Mouse (Mus musculus) intestine, embryonic 16.5 days (tissue): ENCODE results near the gene Wdr74. TPM values are rescaled to one million over a fixed set of nuclear protein-coding genes. Genes with fewer than 3 reads are reported as not detected.

Experiments
- ATAC-seq: fragments of 200-750 bp; cut with Nextera tagmentation; 2 replicates; pipeline ENCODE4 v1.8.0; 2017; ENCODE audit warnings: moderate TSS enrichment, moderate library complexity
- H3K27ac ChIP-seq: fragments of 300-500 bp; sonication (generic); 2 replicates; pipeline ENCODE4 v1.5.1; 2014; ENCODE audit warnings: mild to moderate bottlenecking, low read length
- H3K27me3 ChIP-seq: fragments of 300-500 bp; sonication (generic); replicated peaks from 2 replicates; pipeline ENCODE4 v1.6.1; 2014; ENCODE audit warnings: low read length, control low read depth, mixed read lengths; ENCODE audit not compliant: control insufficient read depth, insufficient read depth
- H3K36me3 ChIP-seq: fragments of 300-500 bp; sonication (generic); 2 replicates; pipeline ENCODE4 v1.6.1; 2014; ENCODE audit warnings: low read length, control low read depth; ENCODE audit not compliant: control insufficient read depth, insufficient read depth
- H3K4me1 ChIP-seq: fragments of 300-500 bp; sonication (generic); 2 replicates; pipeline ENCODE4 v1.6.1; 2014; ENCODE audit warnings: low read length, control low read depth, mixed read lengths; ENCODE audit not compliant: control insufficient read depth, insufficient read depth
- H3K4me2 ChIP-seq: fragments of 300-500 bp; sonication (generic); 2 replicates; pipeline ENCODE4 v1.6.1; 2014; ENCODE audit warnings: low read depth, low read length, control low read depth
- H3K4me3 ChIP-seq: fragments of 300-500 bp; sonication (generic); 2 replicates; pipeline ENCODE4 v1.5.1; 2014; ENCODE audit warnings: mild to moderate bottlenecking, low read length
- H3K9ac ChIP-seq: fragments of 300-500 bp; sonication (generic); 2 replicates; pipeline ENCODE4 v1.6.1; 2014; ENCODE audit warnings: low read depth, low read length
- H3K9me3 ChIP-seq: fragments of 300-500 bp; sonication (generic); 2 replicates; pipeline ENCODE4 v1.6.1; 2016; ENCODE audit warnings: low read length, control low read depth; ENCODE audit not compliant: control insufficient read depth
- whole genome bisulfite sequencing: fragments of 180-500 bp; shearing (Covaris S2); extraction: QIAGEN DNeasy Blood & Tissue Kit; methylation state at CpG from one replicate; pipeline ENCODE4 v1.1.7; 2014; 5-methylcytosine and 5-hydroxymethylcytosine counted together
- microRNA-seq: library from miRNA; unstranded; fragments of <30 nt; microRNA quantifications from one replicate; pipeline ENCODE4, GENCODE M21; 2016
- polyA plus RNA-seq: library from polyadenylated mRNA; unstranded; fragments of >200 nt; fragmentation: Nextera tagmentation; extraction: Ambion mirVana; gene quantifications from 2 replicates; pipeline ENCODE4 v1.2.1, GENCODE M21; 2015

The Wdr74 gene
- polyA plus RNA-seq, 1 experiment from 2014 or later, result 88.7 TPM

DNA sequence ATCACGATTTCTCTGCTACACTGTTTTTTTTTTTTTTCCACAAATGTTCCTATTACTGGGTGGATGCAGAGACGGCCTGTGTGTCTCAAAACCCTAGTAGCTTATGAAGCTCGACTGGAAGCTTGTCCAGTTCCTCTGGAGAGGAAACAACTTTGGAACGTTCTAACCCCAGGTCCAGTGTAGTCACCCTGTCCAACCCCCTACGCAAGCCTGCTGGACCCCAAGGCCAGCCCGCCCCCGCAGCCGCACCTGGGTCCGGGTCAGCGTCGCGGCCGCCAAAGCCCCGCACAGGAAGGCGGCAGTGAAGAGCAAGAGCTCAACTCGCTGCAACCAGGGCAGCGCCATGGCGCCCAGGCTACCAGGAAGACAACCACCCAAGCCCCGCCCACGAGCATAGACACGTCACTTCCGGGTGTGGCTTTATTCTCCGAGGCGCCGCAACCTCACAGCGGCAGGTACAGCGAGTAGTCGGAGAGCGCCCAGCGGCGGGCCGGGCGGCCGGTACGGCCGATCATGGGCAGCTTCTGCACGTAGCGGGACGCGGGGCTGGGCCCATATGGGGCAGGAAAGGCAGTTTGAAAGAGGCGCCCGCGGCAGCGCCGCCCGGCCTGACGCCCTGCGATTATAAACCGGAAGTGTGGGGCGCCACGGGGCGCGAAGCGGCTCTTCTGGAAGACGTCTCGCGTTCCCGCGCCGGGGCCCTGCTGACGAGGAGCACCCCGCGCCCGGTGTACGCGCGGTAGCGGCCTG lies 38.6 kb downstream of the Wdr74 start, which contains the start of gene Tmem179b:
Tmem179b (minus strand) TSS at position 382 of the 750 bp plus-strand sequence.
- Histone ChIP-seq H3K27ac (peak within 1 kb of the TSS; percentile 100), H3K36me3 (0 out of 2 replicates have a peak, but pooled peaks cover 5% of the 10 kb centered on the region), H3K9me3 (no peaks in the 10 kb centered on the region), H3K4me1 (peaks cover 21% of the 10 kb centered on the region), H3K4me3 (peak within 1 kb of the TSS; percentile 89), H3K4me2 (peak within 1 kb of the TSS; percentile 95), H3K9ac (peak within 1 kb of the TSS; percentile 97), H3K27me3 (no peaks in the 10 kb centered on the region)
- under 1% methylated on average over 68 of the region's 68 CpGs for WGBS
- ATAC-seq, result peak; percentile 93

DNA sequence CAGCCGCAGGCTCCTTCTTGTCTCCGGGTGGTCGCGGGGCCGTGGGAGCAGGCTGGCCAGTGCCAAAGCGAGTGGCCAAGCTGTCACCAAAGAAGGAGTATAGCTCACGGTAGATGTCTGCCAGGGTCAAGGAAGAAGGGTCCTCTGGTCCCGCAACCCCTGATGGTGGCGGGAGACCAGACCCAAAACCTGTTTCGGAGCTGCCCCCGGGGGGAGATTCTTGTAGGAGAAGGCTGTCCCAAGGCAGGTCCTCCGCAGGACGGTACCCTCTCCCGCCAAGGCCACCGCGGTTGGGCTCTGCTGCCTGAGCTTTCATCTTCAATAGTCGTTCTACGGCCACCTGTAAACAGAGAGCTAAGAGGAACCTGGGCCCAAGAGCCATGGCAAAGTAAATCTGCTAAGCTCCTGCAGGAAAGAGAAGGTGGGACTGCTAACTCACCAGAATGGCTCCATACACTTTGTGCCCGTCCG lies 39.4 kb downstream of the Wdr74 start:
- ATAC-seq, result peak; percentile 21
- Histone ChIP-seq H3K4me2 (peak overlapping the region; percentile 95), H3K36me3 (0 out of 2 replicates have a peak, but pooled peaks cover 3% of the 10 kb centered on the region), H3K4me3 (peak overlapping the region; percentile 89), H3K27ac (peak overlapping the region; percentile 100), H3K4me1 (peaks cover 21% of the 10 kb centered on the region), H3K9ac (peak overlapping the region; percentile 97), H3K9me3 (no peaks in the 10 kb centered on the region), H3K27me3 (no peaks in the 10 kb centered on the region)
- 4% methylated on average over 20 of the region's 20 CpGs for WGBS

DNA sequence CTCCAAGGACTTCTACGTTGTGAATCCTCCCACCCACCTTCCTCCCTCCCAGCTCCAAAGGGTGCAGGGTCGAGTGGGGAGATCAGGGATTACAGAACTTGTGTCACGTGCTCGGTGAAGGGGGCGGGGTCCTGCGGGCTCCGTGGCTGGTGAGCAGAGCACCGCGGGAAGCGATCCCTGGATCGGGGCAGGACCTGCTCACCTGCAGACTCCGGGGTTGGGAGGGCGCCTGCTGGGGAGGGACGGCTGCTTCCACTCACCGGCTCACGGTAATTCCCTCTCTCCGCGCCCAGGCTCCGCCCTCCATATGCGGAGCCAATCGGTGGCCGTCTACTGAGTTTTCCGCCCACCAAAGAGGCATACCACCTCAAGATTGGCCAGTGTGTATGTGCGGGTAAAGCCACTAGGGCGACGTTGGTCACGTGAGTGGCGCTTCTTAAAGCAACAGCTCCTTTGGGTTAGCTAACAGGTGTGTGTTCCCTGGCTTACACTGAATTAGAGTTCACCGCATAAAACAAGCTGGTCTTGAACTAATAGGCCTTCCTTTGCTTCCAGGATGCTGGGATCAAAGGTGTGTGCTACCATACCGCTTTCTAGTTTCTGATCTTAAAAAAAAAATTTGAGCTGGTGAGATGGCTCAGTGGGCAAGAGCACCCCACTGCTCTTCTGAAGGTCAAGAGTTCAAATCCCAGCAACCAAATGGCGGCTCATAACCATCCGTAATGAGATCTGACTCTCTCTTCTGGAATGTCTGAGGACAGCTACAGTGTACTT lies 50.6 kb downstream of the Wdr74 start, which contains the start of gene Taf6l:
Taf6l (minus strand) TSS at position 410 of the 774 bp plus-strand sequence.
- Histone ChIP-seq H3K9me3 (no peaks in the 10 kb centered on the region), H3K4me2 (peak within 1 kb of the TSS; percentile 66), H3K4me1 (peaks cover 3% of the 10 kb centered on the region; the same call in 1 of the 2 replicates), H3K9ac (peak within 1 kb of the TSS; percentile 80), H3K4me3 (peak within 1 kb of the TSS; percentile 77), H3K36me3 (peaks cover 11% of the 10 kb centered on the region; the same call in 1 of the 2 replicates), H3K27me3 (no peaks in the 10 kb centered on the region), H3K27ac (peak within 1 kb of the TSS; percentile 87)
- WGBS, result under 1% methylated on average over 32 of the region's 32 CpGs
- peak; percentile 99 for ATAC-seq

DNA sequence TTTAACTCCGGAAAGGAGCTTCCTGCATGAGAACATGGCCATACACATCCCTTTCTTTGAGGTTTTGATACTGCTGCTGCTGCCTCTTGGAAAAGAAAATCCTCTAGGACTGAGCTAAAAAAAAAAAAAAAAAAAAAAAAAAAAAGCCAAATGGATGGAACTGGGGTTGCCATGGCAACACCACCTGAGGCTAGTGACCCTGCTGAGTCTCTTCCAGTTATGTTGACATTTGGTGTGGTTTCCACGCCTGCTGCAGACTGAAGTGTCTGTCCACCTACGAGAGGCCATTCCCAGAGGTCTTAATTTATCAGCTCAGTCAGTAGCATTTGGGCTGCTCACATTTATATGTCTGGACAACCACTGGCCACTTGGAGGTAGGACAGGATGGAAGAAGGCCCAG lies 52.9 kb downstream of the Wdr74 start:
- Histone ChIP-seq H3K4me1 (peaks cover 3% of the 10 kb centered on the region; the same call in 1 of the 2 replicates), H3K4me3 (no peak overlapping the region), H3K4me2 (no peak overlapping the region), H3K36me3 (peaks cover 9% of the 10 kb centered on the region), H3K9me3 (no peaks in the 10 kb centered on the region), H3K27me3 (no peaks in the 10 kb centered on the region), H3K9ac (no peak overlapping the region), H3K27ac (no peak overlapping the region)
- ATAC-seq, result no peak
- 23% methylated on average over 3 of the region's 3 CpGs for WGBS

DNA sequence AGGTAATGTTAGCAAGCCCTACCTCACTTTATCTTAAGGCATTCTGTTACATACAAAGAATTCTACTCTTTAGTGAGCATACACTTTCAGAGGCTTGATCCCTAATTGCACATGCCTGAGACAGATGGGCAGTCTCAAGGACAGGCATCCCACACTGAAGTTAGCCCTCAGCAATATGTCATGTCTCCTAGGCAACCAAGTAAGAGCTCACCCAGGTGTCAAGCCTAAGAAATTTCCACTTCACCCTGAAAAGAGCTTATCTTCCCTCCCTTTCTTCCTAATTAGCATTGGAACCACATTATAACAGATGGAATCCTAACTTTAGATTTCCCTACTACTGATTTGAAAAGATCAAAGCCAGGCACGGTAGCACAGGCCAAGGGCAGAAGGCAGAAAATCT lies 53.5 kb downstream of the Wdr74 start:
- Histone ChIP-seq H3K36me3 (peaks cover 15% of the 10 kb centered on the region), H3K9me3 (no peaks in the 10 kb centered on the region), H3K27me3 (no peaks in the 10 kb centered on the region), H3K27ac (no peak overlapping the region), H3K9ac (no peak overlapping the region), H3K4me2 (no peak overlapping the region), H3K4me3 (no peak overlapping the region), H3K4me1 (peaks cover 3% of the 10 kb centered on the region; the same call in 1 of the 2 replicates)
- ATAC-seq, result no peak
- WGBS, result 69% methylated on average over 1 of the region's 1 CpGs

DNA sequence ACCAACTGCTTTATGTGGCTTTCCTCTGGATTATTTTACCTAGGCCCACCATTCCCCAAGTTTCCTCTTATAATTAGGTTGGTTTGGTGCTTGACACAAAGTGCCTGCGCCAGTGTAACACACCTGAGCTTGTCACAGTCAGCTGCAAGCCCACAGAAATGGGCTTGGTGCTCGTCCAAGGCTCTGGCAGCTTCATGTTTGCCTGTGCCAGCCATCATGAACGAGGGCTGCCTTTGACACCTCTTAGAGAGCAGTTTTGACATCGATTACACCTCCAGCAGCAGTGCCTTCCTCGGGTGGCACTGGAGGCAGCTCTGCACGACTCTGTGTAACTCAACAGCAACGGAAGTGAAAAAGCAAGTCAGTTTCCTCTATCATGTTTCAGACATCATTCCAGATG lies 54.5 kb downstream of the Wdr74 start:
- 82% methylated on average over 7 of the region's 7 CpGs for WGBS
- no peak for ATAC-seq
- no peak overlapping the region for H3K4me3 ChIP-seq

More for the DNA sequence above, 54.5 kb downstream of the Wdr74 start:
- Histone ChIP-seq H3K27me3 (no peaks in the 10 kb centered on the region), H3K4me1 (peaks cover 3% of the 10 kb centered on the region; the same call in 1 of the 2 replicates), H3K9ac (no peak overlapping the region), H3K36me3 (peaks cover 15% of the 10 kb centered on the region), H3K4me2 (no peak overlapping the region), H3K27ac (no peak overlapping the region), H3K9me3 (no peaks in the 10 kb centered on the region)

Small RNA genes lying within 50 kb of the gene (microRNA-seq; reads per million reads assigned to microRNA genes)
- gene Mir6992, result not detected

Other genes with a start within 250 kb of the Wdr74 start
- gene Slc22a8, start 144.6 kb upstream of the Wdr74 start, polyA plus RNA-seq, result 0.04 and 0.05 TPM in 2 replicates
- not detected in 2 replicates for gene Slc22a6, start 117.8 kb upstream of the Wdr74 start, polyA plus RNA-seq
- 1.2 TPM in 2 replicates for gene Chrm1, start 72.0 kb upstream of the Wdr74 start, polyA plus RNA-seq
- gene Slc3a2, start 12.5 kb upstream of the Wdr74 start, polyA plus RNA-seq, result 211 and 225 TPM in 2 replicates
- gene 1700092M07Rik, start 4.9 kb downstream of the Wdr74 start, polyA plus RNA-seq, result 0.91 and 1.6 TPM in 2 replicates
- 120 and 124 TPM in 2 replicates for gene Stx5a, start 5.6 kb downstream of the Wdr74 start, polyA plus RNA-seq
- gene Nxf1, start 21.2 kb downstream of the Wdr74 start, polyA plus RNA-seq, result 133 and 137 TPM in 2 replicates
- 161 and 164 TPM in 2 replicates for gene Tmem223, start 35.2 kb downstream of the Wdr74 start, polyA plus RNA-seq
- 110 and 120 TPM in 2 replicates for gene Tmem179b, start 38.6 kb downstream of the Wdr74 start, polyA plus RNA-seq
- 24.0 and 25.0 TPM in 2 replicates for gene Taf6l, start 50.6 kb downstream of the Wdr74 start, polyA plus RNA-seq
- 130 and 138 TPM in 2 replicates for gene Polr2g, start 62.8 kb downstream of the Wdr74 start, polyA plus RNA-seq
- gene Zbtb3, start 66.7 kb downstream of the Wdr74 start, polyA plus RNA-seq, result 3.6 and 4.1 TPM in 2 replicates
- 36.0 and 44.0 TPM in 2 replicates for gene Ttc9c, start 83.5 kb downstream of the Wdr74 start, polyA plus RNA-seq
- gene Hnrnpul2, start 84.2 kb downstream of the Wdr74 start, polyA plus RNA-seq, result 3.7 and 4.3 TPM in 2 replicates
- gene AC129217.1, start 93.9 kb downstream of the Wdr74 start, polyA plus RNA-seq, result not detected in 2 replicates
- 48.5 and 49.7 TPM in 2 replicates for gene Bscl2, start 101.6 kb downstream of the Wdr74 start, polyA plus RNA-seq
- 13.3 and 14.3 TPM in 2 replicates for gene Gng3, start 103.4 kb downstream of the Wdr74 start, polyA plus RNA-seq
- 1.6 and 1.7 TPM in 2 replicates for gene Lrrn4cl, start 114.9 kb downstream of the Wdr74 start, polyA plus RNA-seq
- gene Ubxn1, start 135.7 kb downstream of the Wdr74 start, polyA plus RNA-seq, result 158 and 170 TPM in 2 replicates
- 60.7 and 61.2 TPM in 2 replicates for gene Uqcc3, start 145.1 kb downstream of the Wdr74 start, polyA plus RNA-seq
- gene Lbhd1, start 147.9 kb downstream of the Wdr74 start, polyA plus RNA-seq, result 60.7 and 74.8 TPM in 2 replicates
- not detected in 2 replicates for gene Gm49403, start 148.1 kb downstream of the Wdr74 start, polyA plus RNA-seq
- 79.5 and 89.2 TPM in 2 replicates for gene 1810009A15Rik, start 153.0 kb downstream of the Wdr74 start, polyA plus RNA-seq
- not detected in 2 replicates for gene Gm49416, start 153.1 kb downstream of the Wdr74 start, polyA plus RNA-seq
- 39.2 and 40.9 TPM in 2 replicates for gene Ints5, start 157.2 kb downstream of the Wdr74 start, polyA plus RNA-seq
- gene Ganab, start 162.2 kb downstream of the Wdr74 start, polyA plus RNA-seq, result 95.7 and 100 TPM in 2 replicates
- gene B3gat3, start 184.5 kb downstream of the Wdr74 start, polyA plus RNA-seq, result 44.0 and 45.4 TPM in 2 replicates
- 3.1 and 3.3 TPM in 2 replicates for gene Rom1, start 193.5 kb downstream of the Wdr74 start, polyA plus RNA-seq
- gene Eml3, start 193.7 kb downstream of the Wdr74 start, polyA plus RNA-seq, result 22.6 and 23.5 TPM in 2 replicates
- gene Mta2, start 206.0 kb downstream of the Wdr74 start, polyA plus RNA-seq, result 119 and 130 TPM in 2 replicates
- gene Tut1, start 218.0 kb downstream of the Wdr74 start, polyA plus RNA-seq, result 30.1 and 31.7 TPM in 2 replicates
- 392 and 445 TPM in 2 replicates for gene Eef1g, start 231.2 kb downstream of the Wdr74 start, polyA plus RNA-seq